Mouse (Mus musculus) neural tube, embryonic 13.5 days (tissue): ENCODE measurements around the gene Klhl30. TPM values are rescaled to one million over a fixed set of nuclear protein-coding genes. Genes with fewer than 3 reads are reported as not detected.

Experiments
- ATAC-seq: fragments of 200-750 bp; cut with Nextera tagmentation; 2 replicates; pipeline ENCODE4 v1.8.0; 2017; ENCODE audit warnings: low read depth, mild to moderate bottlenecking, moderate TSS enrichment, moderate library complexity
- H3K27ac ChIP-seq: fragments of 300-500 bp; sonication (generic); replicated peaks from 2 replicates; pipeline ENCODE4 v1.5.1; 2015; ENCODE audit warnings: moderate library complexity, mild to moderate bottlenecking, inconsistent platforms
- H3K27me3 ChIP-seq: fragments of 300-500 bp; sonication (generic); 2 replicates; pipeline ENCODE4 v1.6.1; 2015; ENCODE audit warnings: mild to moderate bottlenecking, inconsistent platforms
- H3K36me3 ChIP-seq: fragments of 300-500 bp; sonication (generic); 2 replicates; pipeline ENCODE4 v1.6.1; 2015; ENCODE audit warnings: mild to moderate bottlenecking, inconsistent platforms
- H3K4me1 ChIP-seq: fragments of 300-500 bp; sonication (generic); replicated peaks from 2 replicates; pipeline ENCODE4 v1.6.1; 2015; ENCODE audit warnings: inconsistent platforms
- H3K4me2 ChIP-seq: fragments of 300-500 bp; sonication (generic); 2 replicates; pipeline ENCODE4 v1.6.1; 2015; ENCODE audit warnings: inconsistent platforms, mild to moderate bottlenecking, moderate library complexity
- H3K4me3 ChIP-seq: fragments of 300-500 bp; sonication (generic); 2 replicates; pipeline ENCODE4 v1.5.1; 2015; ENCODE audit warnings: mild to moderate bottlenecking, inconsistent platforms
- H3K9ac ChIP-seq: fragments of 300-500 bp; sonication (generic); 2 replicates; pipeline ENCODE4 v1.6.1; 2015; ENCODE audit warnings: moderate library complexity, mild to moderate bottlenecking, inconsistent platforms
- H3K9me3 ChIP-seq: fragments of 300-500 bp; sonication (generic); 2 replicates; pipeline ENCODE4 v1.6.1; 2016; ENCODE audit warnings: inconsistent platforms
- WGBS: fragments of 180-500 bp; shearing (Covaris S2); methylation state at CpG from one replicate; pipeline ENCODE4 v1.1.7; 2015; 5-methylcytosine and 5-hydroxymethylcytosine counted together
- polyA plus RNA-seq: library from polyadenylated mRNA; unstranded; fragments of >200 nt; fragmentation: Nextera tagmentation; extraction: Ambion mirVana; gene quantifications from 2 replicates; pipeline ENCODE4 v1.2.1, GENCODE M21; 2015

Klhl30 gene
- polyA plus RNA-seq, 1 experiment from 2014 or later, result 0.25 TPM

DNA sequence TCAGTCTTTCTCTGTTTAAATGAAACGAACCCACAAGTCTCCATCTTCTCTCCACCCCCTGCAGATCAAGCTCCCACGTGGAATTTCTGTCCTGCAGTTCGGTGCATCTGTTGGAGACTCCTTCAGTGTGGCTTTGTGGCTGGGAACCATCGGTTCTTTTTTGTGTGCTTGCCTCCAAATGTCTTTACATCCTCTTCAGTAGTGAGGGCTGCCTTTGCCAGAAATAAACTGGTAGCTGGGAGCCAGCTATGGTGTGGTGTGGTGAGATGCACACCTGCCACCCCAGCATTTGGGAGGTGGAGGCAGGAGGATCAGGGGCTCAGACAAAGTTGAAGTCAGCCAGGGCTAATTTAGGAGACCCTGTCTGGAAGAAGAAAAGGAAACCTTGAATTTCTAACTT is 18.7 kb upstream of the Klhl30 start:
- ATAC-seq, result no peak
- 63% methylated on average over 4 of the region's 4 CpGs for WGBS

DNA sequence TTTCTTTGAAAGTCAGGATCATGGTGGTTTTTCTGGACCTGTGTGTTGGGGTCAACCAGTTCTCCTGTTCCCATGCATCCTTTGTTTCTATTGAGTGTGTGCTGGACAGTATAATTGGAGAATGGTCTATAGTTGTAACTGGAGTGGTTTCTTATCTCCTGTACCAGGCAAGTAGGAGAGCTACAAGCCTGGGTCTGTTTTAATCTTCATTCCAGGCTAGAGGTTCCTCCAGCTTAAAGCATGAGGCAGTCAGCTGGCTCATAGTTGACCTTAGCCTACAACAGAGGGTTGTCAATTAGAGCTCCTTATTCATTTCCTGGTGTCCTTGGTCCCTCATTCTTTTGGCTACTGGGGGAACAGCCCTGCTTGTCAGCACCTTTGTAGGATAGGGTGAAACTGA is 17.2 kb upstream of the Klhl30 start:
- no peak overlapping the region for H3K27ac ChIP-seq
- no peak for ATAC-seq
- H3K27me3 ChIP-seq, result no peaks in the 10 kb centered on the region

More for the DNA sequence above, 18.7 kb upstream of the Klhl30 start:
- Histone ChIP-seq H3K9ac (no peak overlapping the region), H3K36me3 (no peaks in the 10 kb centered on the region), H3K4me1 (no peaks in the 10 kb centered on the region; the same call in 1 of the 2 replicates), H3K27me3 (no peaks in the 10 kb centered on the region), H3K9me3 (no peaks in the 10 kb centered on the region), H3K27ac (no peak overlapping the region; the same call in 1 of the 2 replicates), H3K4me3 (no peak overlapping the region), H3K4me2 (no peak overlapping the region)

GRCm38 (mm10) chr1:91337355-91337754 is 13.5 kb upstream of the Klhl30 start:
- no peaks in the 10 kb centered on the region for H3K4me1 ChIP-seq
- H3K27me3 ChIP-seq, result peaks cover 7% of the 10 kb centered on the region; the same call in 1 of the 2 replicates
- H3K4me2 ChIP-seq, result no peak overlapping the region
- H3K36me3 ChIP-seq, result no peaks in the 10 kb centered on the region
- no peaks in the 10 kb centered on the region for H3K9me3 ChIP-seq
- WGBS, result 84% methylated on average over 7 of the region's 7 CpGs
- no peak overlapping the region for H3K9ac ChIP-seq
- no peak for ATAC-seq
- no peak overlapping the region for H3K27ac ChIP-seq
- H3K4me3 ChIP-seq, result no peak overlapping the region

More for the DNA sequence above, 17.2 kb upstream of the Klhl30 start:
- Histone ChIP-seq H3K4me2 (no peak overlapping the region), H3K36me3 (no peaks in the 10 kb centered on the region), H3K4me3 (no peak overlapping the region), H3K9me3 (no peaks in the 10 kb centered on the region), H3K9ac (no peak overlapping the region), H3K4me1 (no peaks in the 10 kb centered on the region; the same call in 1 of the 2 replicates)

GRCm38 (mm10) chr1:91344001-91344400 is 6.8 kb upstream of the Klhl30 start:
- no peak overlapping the region for H3K4me3 ChIP-seq
- WGBS, result 82% methylated on average over 3 of the region's 3 CpGs
- H3K36me3 ChIP-seq, result no peaks in the 10 kb centered on the region
- peaks cover 18% of the 10 kb centered on the region for H3K4me1 ChIP-seq
- H3K9ac ChIP-seq, result no peak overlapping the region
- H3K4me2 ChIP-seq, result no peak overlapping the region
- no peak for ATAC-seq
- H3K9me3 ChIP-seq, result no peaks in the 10 kb centered on the region
- peaks cover 51% of the 10 kb centered on the region for H3K27me3 ChIP-seq
- no peak overlapping the region for H3K27ac ChIP-seq

DNA sequence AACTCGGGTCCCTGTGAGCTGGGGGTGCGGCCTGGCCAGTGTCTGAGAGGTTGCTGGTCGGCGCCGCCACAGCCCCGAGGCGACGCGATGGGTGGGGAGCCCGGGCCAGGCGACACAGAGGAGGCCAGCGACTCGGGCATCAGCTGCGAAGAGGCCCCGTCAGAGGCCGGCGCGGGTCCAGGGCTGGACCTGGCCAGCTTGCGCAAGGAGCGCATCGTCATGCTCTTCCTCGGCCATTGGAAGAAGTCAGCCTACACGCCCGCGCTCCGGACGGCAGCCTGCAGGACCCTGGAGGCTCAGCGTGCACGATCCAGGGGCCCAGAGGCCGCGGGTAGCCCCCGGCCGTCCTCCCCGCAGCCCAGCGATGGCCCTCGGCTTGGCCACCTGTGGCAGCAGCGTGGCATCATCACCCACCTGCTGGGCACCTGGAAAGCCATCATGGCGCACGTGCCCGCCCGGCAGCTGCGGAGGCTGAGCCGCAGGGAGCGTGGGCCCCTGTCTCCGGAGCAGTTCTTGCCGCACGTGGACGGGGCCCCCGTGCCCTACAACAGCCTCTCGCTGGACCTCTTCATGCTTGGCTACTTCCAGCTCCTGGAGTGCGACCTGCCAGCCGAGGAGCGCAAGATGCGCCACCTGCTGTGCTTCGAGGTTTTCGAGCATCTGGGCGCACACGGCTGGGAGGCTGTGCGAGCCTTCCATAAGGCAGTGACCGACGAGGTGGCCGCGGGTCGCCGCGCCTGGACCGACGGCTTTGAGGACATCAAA is 5.7 kb upstream of the Klhl30 start:
- H3K4me2 ChIP-seq, result peak overlapping the region; percentile 55
- no peaks in the 10 kb centered on the region for H3K36me3 ChIP-seq
- H3K27me3 ChIP-seq, result peaks cover 51% of the 10 kb centered on the region
- WGBS, result 2% methylated on average over 68 of the region's 68 CpGs
- peak overlapping the region; percentile 32 for H3K4me3 ChIP-seq
- H3K4me1 ChIP-seq, result peaks cover 18% of the 10 kb centered on the region
- H3K9ac ChIP-seq, result no peak overlapping the region
- ATAC-seq, result peak; percentile 38; the same call in 1 of the 2 replicates
- H3K27ac ChIP-seq, result no peak overlapping the region
- H3K9me3 ChIP-seq, result no peaks in the 10 kb centered on the region

- Histone ChIP-seq H3K27me3 (peaks cover 48% of the 10 kb centered on the region), H3K36me3 (no peaks in the 10 kb centered on the region), H3K9ac (no peak overlapping the region), H3K9me3 (no peaks in the 10 kb centered on the region), H3K4me2 (no peak overlapping the region), H3K4me3 (no peak overlapping the region), H3K4me1 (peaks cover 18% of the 10 kb centered on the region), H3K27ac (no peak overlapping the region)
- peak; percentile 67 for ATAC-seq
- WGBS, result 34% methylated on average over 3 of the region's 3 CpGs
These were observed 3.9 kb upstream of the Klhl30 start for GRCm38 (mm10) chr1:91346892-91347291.

DNA sequence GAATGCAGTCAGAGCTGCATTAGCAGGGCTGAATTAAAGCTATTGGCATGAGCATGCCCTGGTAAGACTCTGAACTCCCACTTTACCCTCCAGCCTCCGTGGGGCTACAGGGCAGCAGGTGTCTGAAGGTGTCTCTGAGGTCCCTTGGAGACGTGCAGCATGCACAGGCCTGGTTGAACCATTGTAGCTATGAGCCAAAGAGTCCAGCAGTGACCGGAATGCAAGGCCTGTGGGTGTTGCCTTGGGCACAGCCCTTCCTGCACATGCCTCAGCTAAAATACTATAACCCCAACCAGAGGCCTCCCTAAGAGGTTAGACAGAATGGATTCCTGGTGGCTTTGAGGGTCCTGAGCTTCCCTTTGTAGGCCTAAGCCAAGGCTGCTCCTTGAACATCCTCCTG is 433 bp downstream of the Klhl30 start:
- Histone ChIP-seq H3K4me1 (no peaks in the 10 kb centered on the region), H3K27me3 (peaks cover 5% of the 10 kb centered on the region), H3K9me3 (no peaks in the 10 kb centered on the region), H3K4me2 (no peak overlapping the region), H3K27ac (no peak overlapping the region), H3K4me3 (no peak overlapping the region), H3K36me3 (no peaks in the 10 kb centered on the region), H3K9ac (no peak overlapping the region)
- WGBS, result 85% methylated on average over 3 of the region's 3 CpGs
- no peak for ATAC-seq

- Histone ChIP-seq H3K9me3 (no peaks in the 10 kb centered on the region), H3K9ac (no peak overlapping the region), H3K4me2 (no peak overlapping the region), H3K27ac (no peak overlapping the region), H3K4me3 (no peak overlapping the region), H3K36me3 (no peaks in the 10 kb centered on the region), H3K4me1 (no peaks in the 10 kb centered on the region), H3K27me3 (no peaks in the 10 kb centered on the region)
- 88% methylated on average over 2 of the region's 2 CpGs for WGBS
- no peak for ATAC-seq
These were observed 1.5 kb downstream of the Klhl30 start for GRCm38 (mm10) chr1:91352277-91352676.

DNA sequence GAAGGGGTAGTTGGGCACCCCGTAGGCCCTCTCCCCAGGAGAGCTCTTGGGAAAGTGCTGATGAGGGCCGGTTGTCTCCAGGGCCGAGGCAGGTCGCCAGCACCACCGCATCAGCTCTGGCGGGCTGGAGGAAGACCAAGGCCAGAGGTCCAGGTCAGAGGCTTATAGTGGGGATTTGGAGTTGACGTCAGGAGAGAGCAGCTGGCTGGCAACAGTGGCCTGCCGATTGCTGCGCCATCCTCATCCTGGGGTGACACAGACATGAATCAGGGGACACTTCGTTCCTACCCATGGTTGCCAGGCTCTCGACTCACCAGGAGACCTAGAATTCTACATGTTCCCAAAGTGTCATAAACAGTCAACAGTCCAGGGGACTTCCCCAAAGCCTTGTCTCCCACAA is 5.3 kb downstream of the Klhl30 start:
- Histone ChIP-seq H3K9me3 (no peaks in the 10 kb centered on the region), H3K36me3 (no peaks in the 10 kb centered on the region), H3K27ac (no peak overlapping the region), H3K9ac (no peak overlapping the region), H3K27me3 (no peaks in the 10 kb centered on the region), H3K4me1 (no peaks in the 10 kb centered on the region), H3K4me3 (no peak overlapping the region), H3K4me2 (no peak overlapping the region)
- 86% methylated on average over 11 of the region's 11 CpGs for WGBS
- no peak for ATAC-seq

- H3K27ac ChIP-seq, result no peak overlapping the region
- no peak overlapping the region for H3K4me2 ChIP-seq
- no peak overlapping the region for H3K4me3 ChIP-seq
- ATAC-seq, result no peak
- H3K27me3 ChIP-seq, result peaks cover 20% of the 10 kb centered on the region
- no peak overlapping the region for H3K9ac ChIP-seq
- H3K9me3 ChIP-seq, result peaks cover 5% of the 10 kb centered on the region
- WGBS, result 81% methylated on average over 5 of the region's 5 CpGs
- H3K4me1 ChIP-seq, result peaks cover 11% of the 10 kb centered on the region
- no peaks in the 10 kb centered on the region for H3K36me3 ChIP-seq
These were observed 11.3 kb downstream of the Klhl30 start for GRCm38 (mm10) chr1:91362113-91362512.

DNA sequence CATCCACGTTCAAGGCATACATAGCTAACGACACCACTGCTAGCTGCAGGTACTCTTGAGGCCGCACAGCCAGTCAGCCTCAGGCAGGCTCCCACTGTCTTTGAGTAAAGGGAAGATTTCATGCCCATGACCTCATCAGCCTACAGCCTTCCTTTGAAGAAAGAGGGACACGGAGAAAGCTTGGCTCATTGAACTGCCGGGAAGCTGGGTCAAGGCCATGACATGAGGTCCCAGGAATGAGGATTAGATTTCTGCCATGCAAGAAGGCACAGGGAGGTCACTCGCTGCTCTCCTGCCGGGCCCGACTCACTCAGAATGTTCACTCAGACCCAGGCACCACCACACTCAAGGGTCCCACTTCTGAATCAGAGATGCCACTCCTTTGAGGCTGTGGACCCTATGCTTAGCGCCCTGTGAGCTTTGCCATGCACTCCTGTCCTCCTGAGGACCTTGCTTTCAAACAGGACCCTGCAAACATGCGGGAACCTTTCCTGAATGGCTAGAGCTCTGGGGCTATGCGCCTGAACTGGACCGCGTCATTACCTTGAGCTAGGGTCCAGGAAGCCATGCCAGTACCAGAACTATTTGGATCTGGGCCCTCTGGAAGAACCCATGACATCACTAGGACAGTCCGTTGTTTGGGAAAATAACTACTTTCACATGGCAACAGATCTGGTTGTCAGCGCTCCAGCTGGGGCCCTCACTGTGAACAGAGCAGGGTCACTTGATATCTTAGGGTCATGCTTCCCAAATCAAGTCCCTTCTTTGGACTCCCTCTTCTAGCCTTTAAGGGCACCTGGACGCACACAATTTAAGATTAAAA is 14.2 kb downstream of the Klhl30 start:
- Histone ChIP-seq H3K27me3 (peaks cover 32% of the 10 kb centered on the region), H3K4me1 (peaks cover 11% of the 10 kb centered on the region)
- WGBS, result 93% methylated on average over 16 of the region's 16 CpGs

GRCm38 (mm10) chr1:91365816-91366214 is 15.0 kb downstream of the Klhl30 start:
- H3K27me3 ChIP-seq, result peaks cover 32% of the 10 kb centered on the region
- peaks cover 10% of the 10 kb centered on the region for H3K36me3 ChIP-seq
- peak overlapping the region; percentile 57; the same call in 1 of the 2 replicates for H3K9ac ChIP-seq
- no peak for ATAC-seq
- 28% methylated on average over 8 of the region's 8 CpGs for whole genome bisulfite sequencing
- peaks cover 11% of the 10 kb centered on the region for H3K4me1 ChIP-seq
- peak overlapping the region; percentile 67 for H3K4me2 ChIP-seq
- H3K9me3 ChIP-seq, result peaks cover 5% of the 10 kb centered on the region
- H3K27ac ChIP-seq, result no peak overlapping the region
- H3K4me3 ChIP-seq, result peak overlapping the region; percentile 36

More for the DNA sequence above, 14.2 kb downstream of the Klhl30 start:
- Histone ChIP-seq H3K9ac (no peak overlapping the region), H3K27ac (no peak overlapping the region), H3K36me3 (peaks cover 3% of the 10 kb centered on the region; the same call in 1 of the 2 replicates), H3K9me3 (peaks cover 5% of the 10 kb centered on the region), H3K4me2 (no peak overlapping the region), H3K4me3 (no peak overlapping the region)
- no peak for ATAC-seq
